Mouse (Mus musculus) small intestine, adult 2 months (tissue): ENCODE data around the gene Cuta.

ENCODE experiments used
- CTCF ChIP-seq: fragments of 200-500 bp; IDR thresholded peaks from 2 replicates; pipeline ENCODE4 v1.5.1; 2012; ENCODE audit warnings: low read depth, mild to moderate bottlenecking, control low read depth, inconsistent platforms, low read length, moderate library complexity, mixed read lengths; ENCODE audit not compliant: insufficient replicate concordance, insufficient read length; ENCODE audit errors: extremely low read depth
- POLR2A ChIP-seq: fragments of 200-500 bp; IDR thresholded peaks from 2 replicates; pipeline ENCODE4 v1.6.1; 2012; ENCODE audit warnings: low read depth, mild to moderate bottlenecking, control low read depth, inconsistent platforms, low read length, moderate library complexity

DNA sequence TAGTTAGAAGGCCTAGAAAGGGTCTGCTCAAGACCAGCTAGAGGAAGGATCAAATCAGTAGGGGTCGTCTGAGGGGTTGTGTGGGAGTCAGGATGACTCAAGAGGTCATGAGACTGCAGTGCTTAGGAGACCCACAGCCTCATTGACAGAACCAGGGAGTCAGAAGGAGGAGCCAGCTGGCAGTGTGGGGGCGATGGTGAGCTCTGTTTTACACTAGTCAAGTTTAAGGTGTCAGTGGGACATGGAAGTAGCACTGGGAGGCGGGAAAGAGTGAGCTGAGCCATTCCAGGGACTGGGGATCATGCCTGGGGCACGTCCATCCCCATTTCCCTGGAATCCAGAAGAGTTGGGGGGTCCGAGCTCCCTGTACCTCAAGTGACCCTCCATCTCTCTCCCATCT lies 19.5 kb upstream of the Cuta start:
- TF ChIP-seq CTCF (no peak), POLR2A (no peak)
